Mouse (Mus musculus) splenic B cell, adult 2 months (primary cell): Measurements from ENCODE around the gene Alg2.

Experiments used
- DNase-seq: peaks from one replicate; pipeline ENCODE4 v3.0.0-alpha.2; 2011; ENCODE audit warnings: low read depth, low spot score
- H3K27me3 ChIP-seq: 2 replicates; pipeline ENCODE4 v1.6.1; 2012; ENCODE audit warnings: mild to moderate bottlenecking, low read length, moderate library complexity, mixed read lengths; ENCODE audit not compliant: control insufficient read depth, poor library complexity, insufficient read depth, severe bottlenecking
- H3K36me3 ChIP-seq: 2 replicates; pipeline ENCODE4 v1.6.1; 2012; ENCODE audit warnings: mild to moderate bottlenecking, low read length, moderate library complexity, mixed read lengths; ENCODE audit not compliant: control insufficient read depth, poor library complexity, insufficient read depth, severe bottlenecking

Gene Alg2

GRCm38 (mm10) chr4:47473968-47474729 is at the start of gene Alg2, which contains the start of gene Sec61b:
TSS of gene Alg2 (minus strand) at chr4:47474333.
TSS of gene Sec61b (plus strand) at chr4:47474658.
- Histone ChIP-seq H3K36me3 (peaks cover 8% of the 10 kb centered on the region), H3K27me3 (no peaks in the 10 kb centered on the region)
- peak; percentile 99 for DNase-seq

GRCm38 (mm10) chr4:47521884-47522605 is 47.9 kb upstream of the Alg2 start:
- Histone ChIP-seq H3K27me3 (no peaks in the 10 kb centered on the region), H3K36me3 (no peaks in the 10 kb centered on the region)
- DNase-seq: peak; percentile 23

GRCm38 (mm10) chr4:47520076-47520475 is 45.9 kb upstream of the Alg2 start:
- Histone ChIP-seq H3K27me3 (no peaks in the 10 kb centered on the region), H3K36me3 (no peaks in the 10 kb centered on the region)
- no peak for DNase-seq

GRCm38 (mm10) chr4:47518551-47519181 is 44.5 kb upstream of the Alg2 start:
- H3K36me3 ChIP-seq: no peaks in the 10 kb centered on the region
- H3K27me3 ChIP-seq: no peaks in the 10 kb centered on the region
- DNase-seq: no peak

- H3K36me3 ChIP-seq: no peaks in the 10 kb centered on the region
- DNase-seq: no peak
- H3K27me3 ChIP-seq: no peaks in the 10 kb centered on the region
Measured at GRCm38 (mm10) chr4:47504841-47505517, 30.8 kb upstream of the Alg2 start.

- DNase-seq: no peak
- Histone ChIP-seq H3K36me3 (no peaks in the 10 kb centered on the region), H3K27me3 (no peaks in the 10 kb centered on the region)
Measured at GRCm38 (mm10) chr4:47503045-47503444, 28.9 kb upstream of the Alg2 start.

GRCm38 (mm10) chr4:47502546-47502971 is 28.4 kb upstream of the Alg2 start:
- no peaks in the 10 kb centered on the region for H3K27me3 ChIP-seq
- H3K36me3 ChIP-seq: no peaks in the 10 kb centered on the region
- peak; percentile 69 for DNase-seq

- H3K27me3 ChIP-seq: no peaks in the 10 kb centered on the region
- no peaks in the 10 kb centered on the region for H3K36me3 ChIP-seq
- no peak for DNase-seq
Measured at GRCm38 (mm10) chr4:47499121-47499545, 25.0 kb upstream of the Alg2 start.

- DNase-seq: no peak
- H3K36me3 ChIP-seq: no peaks in the 10 kb centered on the region
- H3K27me3 ChIP-seq: no peaks in the 10 kb centered on the region
Measured at GRCm38 (mm10) chr4:47497811-47498385, 23.8 kb upstream of the Alg2 start.

- no peak for DNase-seq
- H3K36me3 ChIP-seq: no peaks in the 10 kb centered on the region
Measured at GRCm38 (mm10) chr4:47494686-47495085, 20.6 kb upstream of the Alg2 start.

GRCm38 (mm10) chr4:47494137-47494536 is 20.0 kb upstream of the Alg2 start:
- Histone ChIP-seq H3K27me3 (no peaks in the 10 kb centered on the region), H3K36me3 (no peaks in the 10 kb centered on the region)
- DNase-seq: no peak

More at GRCm38 (mm10) chr4:47494686-47495085, 20.6 kb upstream of the Alg2 start:
- H3K27me3 ChIP-seq: no peaks in the 10 kb centered on the region

GRCm38 (mm10) chr4:47493456-47493855 is 19.3 kb upstream of the Alg2 start:
- DNase-seq: no peak
- H3K36me3 ChIP-seq: no peaks in the 10 kb centered on the region
- no peaks in the 10 kb centered on the region for H3K27me3 ChIP-seq

- Histone ChIP-seq H3K27me3 (no peaks in the 10 kb centered on the region), H3K36me3 (no peaks in the 10 kb centered on the region)
- no peak for DNase-seq
Measured at GRCm38 (mm10) chr4:47492311-47493086, 18.4 kb upstream of the Alg2 start.

- Histone ChIP-seq H3K27me3 (no peaks in the 10 kb centered on the region), H3K36me3 (no peaks in the 10 kb centered on the region)
- no peak for DNase-seq
Measured at GRCm38 (mm10) chr4:47491243-47491642, 17.1 kb upstream of the Alg2 start.
